Mouse (Mus musculus) testis, postnatal 10 days (tissue): ENCODE data around the gene Gphn.
"Not testable (repeated sequence)": the region's sequence is repeated elsewhere in the genome, so short reads cannot be mapped to it uniquely, and the experiment has no call there.

Source experiments
- DNase-seq: peaks from one replicate; pipeline ENCODE4 v3.0.0; 2021; ENCODE audit warnings: low spot score

Gphn gene

GRCm38 (mm10) chr12:78356472-78356871 is 130.3 kb downstream of the Gphn start:
- no peak for DNase-seq

- no peak for DNase-seq
Measured at GRCm38 (mm10) chr12:78389267-78389666, 163.1 kb downstream of the Gphn start.

- DNase-seq: no peak
Measured at GRCm38 (mm10) chr12:78395297-78395696, 169.1 kb downstream of the Gphn start.

- not testable (repeated sequence) for DNase-seq
Measured at GRCm38 (mm10) chr12:78407518-78407917, 181.3 kb downstream of the Gphn start.

GRCm38 (mm10) chr12:78522176-78522575 is 296.0 kb downstream of the Gphn start:
- DNase-seq: no peak

- DNase-seq: no peak
Measured at GRCm38 (mm10) chr12:78522804-78523394, 296.7 kb downstream of the Gphn start.

GRCm38 (mm10) chr12:78537590-78537989 is 311.4 kb downstream of the Gphn start:
- DNase-seq: not testable (repeated sequence)

GRCm38 (mm10) chr12:78550913-78551312 is 324.7 kb downstream of the Gphn start:
- no peak for DNase-seq

- DNase-seq: no peak
Measured at GRCm38 (mm10) chr12:78631816-78632215, 405.6 kb downstream of the Gphn start.

- DNase-seq: no peak
Measured at GRCm38 (mm10) chr12:78639466-78639865, 413.3 kb downstream of the Gphn start.

- no peak for DNase-seq
Measured at GRCm38 (mm10) chr12:78640086-78640485, 413.9 kb downstream of the Gphn start.

- no peak for DNase-seq
Measured at GRCm38 (mm10) chr12:78641220-78641619, 415.0 kb downstream of the Gphn start.

GRCm38 (mm10) chr12:78643691-78644090 is 417.5 kb downstream of the Gphn start:
- no peak for DNase-seq

- no peak for DNase-seq
Measured at GRCm38 (mm10) chr12:78645282-78645681, 419.1 kb downstream of the Gphn start.

GRCm38 (mm10) chr12:78659718-78660304 is 433.6 kb downstream of the Gphn start:
- DNase-seq: no peak

GRCm38 (mm10) chr12:78678101-78678806 is 452.1 kb downstream of the Gphn start:
- no peak for DNase-seq

- no peak for DNase-seq
Measured at GRCm38 (mm10) chr12:78678807-78679189, 452.6 kb downstream of the Gphn start.

- no peak for DNase-seq
Measured at GRCm38 (mm10) chr12:78681048-78681447, 454.9 kb downstream of the Gphn start.

GRCm38 (mm10) chr12:78682279-78682678 is 456.1 kb downstream of the Gphn start:
- no peak for DNase-seq

GRCm38 (mm10) chr12:78685669-78686215 is 459.6 kb downstream of the Gphn start:
- DNase-seq: no peak

- no peak for DNase-seq
Measured at GRCm38 (mm10) chr12:78688876-78689275, 462.7 kb downstream of the Gphn start.

- no peak for DNase-seq
Measured at GRCm38 (mm10) chr12:78691325-78691724, 465.1 kb downstream of the Gphn start, which contains the start of gene Fam71d. Gene Fam71d, plus strand, starts transcription at chr12:78691535.

GRCm38 (mm10) chr12:78693281-78693680 is 467.1 kb downstream of the Gphn start:
- DNase-seq: no peak
